Mouse (Mus musculus) kidney, postnatal 0 days (tissue): ENCODE results near the gene Ackr4. TPM values are rescaled to one million over a fixed set of nuclear protein-coding genes. Genes with fewer than 3 reads are reported as not detected.

Experiments used
- ATAC-seq: fragments of 200-750 bp; cut with Nextera tagmentation; replicated peaks from 2 replicates; pipeline ENCODE4 v1.8.0; 2017; ENCODE audit warnings: low read depth, moderate number of reproducible peaks, moderate TSS enrichment, moderate library complexity; ENCODE audit not compliant: low FRiP score
- DNase-seq: peaks from one replicate; pipeline ENCODE4 v3.0.0-alpha.2; 2016; ENCODE audit warnings: low spot score
- H3K27ac ChIP-seq: fragments of 300-500 bp; sonication (generic); 2 replicates; pipeline ENCODE4 v1.5.1; 2014; ENCODE audit warnings: mild to moderate bottlenecking
- H3K27me3 ChIP-seq: fragments of 300-500 bp; sonication (generic); 2 replicates; pipeline ENCODE4 v1.6.1; 2014; ENCODE audit warnings: low read length, mixed read lengths; ENCODE audit not compliant: insufficient read depth
- H3K36me3 ChIP-seq: fragments of 300-500 bp; sonication (generic); 2 replicates; pipeline ENCODE4 v1.6.1; 2014; ENCODE audit warnings: low read length, mixed read lengths; ENCODE audit not compliant: insufficient read depth
- H3K4me1 ChIP-seq: fragments of 300-500 bp; sonication (generic); replicated peaks from 2 replicates; pipeline ENCODE4 v1.6.1; 2014; ENCODE audit warnings: antibody characterized with exemption, low read length, mixed read lengths; ENCODE audit not compliant: insufficient read depth
- H3K4me2 ChIP-seq: fragments of 300-500 bp; sonication (generic); 2 replicates; pipeline ENCODE4 v1.6.1; 2014; ENCODE audit warnings: mild to moderate bottlenecking, low read length, moderate library complexity, mixed read lengths
- H3K4me3 ChIP-seq: fragments of 300-500 bp; sonication (generic); replicated peaks from 2 replicates; pipeline ENCODE4 v1.5.1; 2014; ENCODE audit warnings: low read depth, low read length
- H3K9ac ChIP-seq: fragments of 300-500 bp; sonication (generic); 2 replicates; pipeline ENCODE4 v1.6.1; 2014; ENCODE audit warnings: low read depth, low read length
- H3K9me3 ChIP-seq: fragments of 300-500 bp; sonication (generic); replicated peaks from 2 replicates; pipeline ENCODE4 v1.6.1; 2016; ENCODE audit warnings: low read length, inconsistent platforms, mixed read lengths
- CTCF ChIP-seq: IDR thresholded peaks from 2 replicates; pipeline ENCODE4 v1.5.1; 2016; ENCODE audit warnings: antibody characterized with exemption, low read depth, mild to moderate bottlenecking, moderate library complexity
- WGBS: fragments of 180-500 bp; shearing (Covaris S2); extraction: QIAGEN DNeasy Blood & Tissue Kit; methylation state at CpG from one replicate; pipeline ENCODE4 v1.1.7; 2014; 5-methylcytosine and 5-hydroxymethylcytosine counted together
- polyA plus RNA-seq: library from polyadenylated mRNA; unstranded; fragments of >200 nt; fragmentation: Nextera tagmentation; extraction: Ambion mirVana; gene quantifications from 2 replicates; pipeline ENCODE4 v1.2.1, GENCODE M21; 2015

Ackr4 gene
- polyA plus RNA-seq: 1.6 and 2.3 TPM in 2 replicates

DNA sequence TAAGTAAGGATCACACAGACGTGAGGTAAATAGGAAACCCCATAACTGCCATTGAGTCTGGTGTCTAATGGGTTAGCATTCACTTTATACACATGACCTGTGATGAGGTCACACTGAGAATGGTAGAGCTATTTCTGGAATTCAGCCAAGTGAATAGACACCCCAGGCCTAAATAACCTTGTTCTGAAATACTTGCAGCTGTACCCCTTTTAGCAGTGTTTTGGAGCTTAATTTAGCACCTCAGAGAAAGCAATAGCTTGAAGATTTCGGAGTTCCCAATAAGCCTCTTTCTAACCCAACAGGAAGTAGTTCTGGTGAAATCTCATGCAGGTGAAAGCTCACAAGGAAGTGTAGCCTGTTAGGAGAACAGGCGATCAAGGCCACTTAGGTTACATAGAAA is at the start of gene Ackr4:
Ackr4 (minus strand) TSS at position 101 of the 400 bp plus-strand sequence.
- Histone ChIP-seq H3K36me3 (no peaks in the 10 kb centered on the region), H3K4me2 (no peak within 1 kb of the TSS), H3K9me3 (no peaks in the 10 kb centered on the region), H3K4me1 (peaks cover 5% of the 10 kb centered on the region), H3K4me3 (no peak within 1 kb of the TSS), H3K9ac (no peak within 1 kb of the TSS), H3K27ac (no peak within 1 kb of the TSS), H3K27me3 (no peaks in the 10 kb centered on the region)
- DNase-seq: no peak
- ATAC-seq: no peak
- no peak for TF ChIP-seq CTCF
- 88% methylated on average over 3 of the region's 3 CpGs for WGBS

DNA sequence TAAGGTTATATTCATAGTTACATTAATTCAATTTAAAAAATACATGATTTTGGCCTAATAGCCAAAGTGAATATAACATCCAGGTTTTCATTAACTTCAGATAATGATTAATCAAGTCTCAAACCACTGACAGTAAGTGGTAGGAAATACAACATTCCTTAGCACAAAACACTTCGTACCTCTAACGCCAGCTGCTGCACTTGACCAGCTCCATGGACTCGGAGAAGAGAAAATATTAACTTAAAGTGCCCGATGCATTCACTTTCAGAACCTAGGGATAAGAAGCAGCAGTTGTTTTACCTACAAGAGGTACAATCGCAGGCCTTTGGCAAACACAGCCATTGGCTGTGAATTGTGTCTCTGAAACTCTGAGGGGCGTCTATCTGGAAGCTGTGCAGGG is 45.6 kb upstream of the Ackr4 start:
- H3K4me2 ChIP-seq: no peak overlapping the region
- no peak overlapping the region for H3K4me3 ChIP-seq
- DNase-seq: peak; percentile 26
- peaks cover 60% of the 10 kb centered on the region for H3K36me3 ChIP-seq
- ATAC-seq: peak; percentile 61
- H3K27me3 ChIP-seq: no peaks in the 10 kb centered on the region
- WGBS: 72% methylated on average over 6 of the region's 6 CpGs
- TF ChIP-seq CTCF: no peak
- H3K9me3 ChIP-seq: no peaks in the 10 kb centered on the region
- H3K9ac ChIP-seq: no peak overlapping the region
- H3K4me1 ChIP-seq: no peaks in the 10 kb centered on the region
- H3K27ac ChIP-seq: peak overlapping the region; percentile 54

GRCm38 (mm10) chr9:104171651-104172050 is 44.9 kb upstream of the Ackr4 start:
- WGBS: 76% methylated on average over 6 of the region's 6 CpGs
- H3K9me3 ChIP-seq: no peaks in the 10 kb centered on the region
- H3K27me3 ChIP-seq: no peaks in the 10 kb centered on the region
- no peak overlapping the region for H3K9ac ChIP-seq
- no peaks in the 10 kb centered on the region for H3K4me1 ChIP-seq
- peaks cover 59% of the 10 kb centered on the region for H3K36me3 ChIP-seq
- H3K4me2 ChIP-seq: no peak overlapping the region
- 0 out of 2 replicates have a peak overlapping the region, but pooled peaks have one; percentile 37 for H3K27ac ChIP-seq
- TF ChIP-seq CTCF: no peak
- DNase-seq (no peak), ATAC-seq (no peak)
- no peak overlapping the region for H3K4me3 ChIP-seq

- peaks cover 63% of the 10 kb centered on the region for H3K36me3 ChIP-seq
- ATAC-seq (no peak), DNase-seq (no peak)
- no peaks in the 10 kb centered on the region for H3K27me3 ChIP-seq
- no peak overlapping the region for H3K4me2 ChIP-seq
- no peak overlapping the region for H3K4me3 ChIP-seq
- WGBS: 90% methylated on average over 10 of the region's 10 CpGs
- H3K9ac ChIP-seq: no peak overlapping the region
- H3K4me1 ChIP-seq: no peaks in the 10 kb centered on the region
- H3K9me3 ChIP-seq: no peaks in the 10 kb centered on the region
- TF ChIP-seq CTCF: no peak
- H3K27ac ChIP-seq: no peak overlapping the region
Measured at GRCm38 (mm10) chr9:104169986-104170385, 43.3 kb upstream of the Ackr4 start.

GRCm38 (mm10) chr9:104165926-104166325 is 39.2 kb upstream of the Ackr4 start:
- no peak for TF ChIP-seq CTCF
- no peak for DNase-seq
- Histone ChIP-seq H3K9me3 (no peaks in the 10 kb centered on the region), H3K9ac (no peak overlapping the region), H3K4me1 (no peaks in the 10 kb centered on the region), H3K36me3 (peaks cover 69% of the 10 kb centered on the region), H3K4me2 (no peak overlapping the region), H3K4me3 (no peak overlapping the region), H3K27ac (no peak overlapping the region), H3K27me3 (no peaks in the 10 kb centered on the region)
- WGBS: 89% methylated on average over 5 of the region's 5 CpGs
- ATAC-seq: no peak

- Histone ChIP-seq H3K9ac (no peak overlapping the region), H3K9me3 (no peaks in the 10 kb centered on the region), H3K4me3 (no peak overlapping the region), H3K36me3 (peaks cover 73% of the 10 kb centered on the region), H3K4me1 (no peaks in the 10 kb centered on the region), H3K27ac (no peak overlapping the region), H3K27me3 (no peaks in the 10 kb centered on the region), H3K4me2 (no peak overlapping the region)
- WGBS: 84% methylated on average over 5 of the region's 5 CpGs
- DNase-seq: no peak
- TF ChIP-seq CTCF: peak; percentile 37; the same call in 1 of the 2 replicates
- no peak for ATAC-seq
Measured at GRCm38 (mm10) chr9:104164194-104164593, 37.5 kb upstream of the Ackr4 start.

- no peaks in the 10 kb centered on the region for H3K27me3 ChIP-seq
- ATAC-seq (peak; percentile 61; the same call in 1 of the 2 replicates), DNase-seq (no peak)
- peaks cover 80% of the 10 kb centered on the region for H3K36me3 ChIP-seq
- no peaks in the 10 kb centered on the region for H3K4me1 ChIP-seq
- no peak overlapping the region for H3K27ac ChIP-seq
- no peak for TF ChIP-seq CTCF
- H3K4me3 ChIP-seq: no peak overlapping the region
- no peak overlapping the region for H3K9ac ChIP-seq
- H3K4me2 ChIP-seq: no peak overlapping the region
- H3K9me3 ChIP-seq: no peaks in the 10 kb centered on the region
- 80% methylated on average over 7 of the region's 7 CpGs for WGBS
Measured at GRCm38 (mm10) chr9:104161117-104161516, 34.4 kb upstream of the Ackr4 start.
